Mouse (Mus musculus): ENCODE data around the gene 6030408B16Rik.
A peak's percentile ranks its signal among the peaks of the same experiment; 100 is the strongest.

Gene 6030408B16Rik

DNA sequence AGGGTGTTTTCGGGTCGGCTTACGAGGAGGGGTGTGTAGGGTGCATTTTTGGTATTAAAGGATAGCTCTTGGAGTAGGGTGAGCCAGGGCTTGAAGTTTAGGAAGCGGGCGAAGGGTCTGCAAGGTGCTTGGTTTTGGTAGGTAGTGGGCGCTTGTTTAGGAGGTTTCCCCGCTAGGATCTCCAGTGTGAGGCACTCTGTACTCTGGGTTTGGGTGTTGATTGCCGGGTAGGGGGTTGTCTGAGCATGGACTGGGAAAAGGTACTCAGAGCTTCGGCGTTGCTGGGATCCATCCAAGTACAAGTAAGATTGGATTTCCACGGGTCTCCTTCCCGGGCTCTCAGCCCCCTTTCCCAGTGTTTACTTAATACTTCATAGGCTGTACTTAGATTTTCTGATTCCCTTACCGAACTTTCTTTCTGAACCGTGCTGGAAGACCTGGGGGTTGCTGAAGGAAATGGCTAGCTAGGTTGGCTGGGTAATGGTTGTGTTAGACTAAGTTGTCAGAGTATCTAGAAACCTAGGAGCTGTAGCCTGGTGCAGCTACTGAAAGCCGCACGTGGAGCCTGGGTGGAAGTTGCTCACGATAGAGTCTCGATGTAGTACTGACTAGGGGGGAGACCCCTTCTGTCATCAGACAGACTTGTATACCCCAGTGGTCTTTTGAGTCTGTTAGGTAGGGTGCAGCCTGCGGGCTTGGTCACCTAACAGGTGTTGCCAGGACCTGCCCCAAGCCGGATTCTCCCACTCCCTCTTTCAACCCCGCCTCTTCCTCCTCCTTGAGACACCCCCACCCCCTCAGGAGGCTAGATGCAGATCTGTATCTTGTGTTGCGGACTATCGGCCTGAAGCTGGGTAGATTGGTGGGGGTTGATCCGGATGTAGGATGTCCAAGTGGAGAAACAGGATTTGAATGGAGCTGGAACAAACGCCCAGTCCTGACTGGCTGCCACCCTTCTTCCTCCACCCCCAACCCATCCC is 25.7 kb upstream of the 6030408B16Rik start:
- no peak for DNase-seq (ENCODE audit: low spot score in 2 of 2)

DNA sequence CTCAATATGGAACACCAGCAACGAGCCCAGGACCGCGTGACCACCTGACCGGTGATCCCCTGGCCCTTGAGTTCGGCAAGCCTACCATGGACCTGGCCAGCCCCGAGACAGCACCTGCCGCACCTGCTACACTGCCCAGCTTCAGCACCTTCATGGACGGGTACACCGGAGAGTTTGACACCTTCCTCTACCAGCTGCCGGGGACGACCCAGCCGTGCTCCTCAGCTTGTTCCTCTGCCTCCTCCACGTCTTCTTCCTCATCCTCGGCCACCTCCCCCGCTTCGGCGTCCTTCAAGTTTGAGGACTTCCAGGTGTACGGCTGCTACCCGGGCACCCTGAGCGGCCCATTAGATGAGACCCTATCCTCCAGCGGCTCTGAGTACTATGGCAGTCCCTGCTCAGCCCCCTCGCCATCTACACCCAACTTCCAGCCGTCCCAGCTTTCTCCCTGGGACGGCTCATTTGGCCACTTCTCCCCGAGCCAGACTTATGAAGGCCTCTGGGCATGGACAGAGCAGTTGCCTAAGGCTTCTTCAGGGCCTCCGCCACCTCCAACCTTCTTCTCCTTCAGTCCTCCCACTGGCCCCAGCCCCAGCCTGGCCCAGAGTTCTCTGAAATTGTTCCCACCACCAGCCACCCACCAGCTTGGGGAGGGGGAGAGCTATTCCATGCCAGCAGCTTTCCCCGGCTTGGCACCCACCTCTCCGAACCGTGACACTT is 22.8 kb upstream of the 6030408B16Rik start:
- no peak for DNase-seq (ENCODE audit: low spot score in 2 of 2)

DNA sequence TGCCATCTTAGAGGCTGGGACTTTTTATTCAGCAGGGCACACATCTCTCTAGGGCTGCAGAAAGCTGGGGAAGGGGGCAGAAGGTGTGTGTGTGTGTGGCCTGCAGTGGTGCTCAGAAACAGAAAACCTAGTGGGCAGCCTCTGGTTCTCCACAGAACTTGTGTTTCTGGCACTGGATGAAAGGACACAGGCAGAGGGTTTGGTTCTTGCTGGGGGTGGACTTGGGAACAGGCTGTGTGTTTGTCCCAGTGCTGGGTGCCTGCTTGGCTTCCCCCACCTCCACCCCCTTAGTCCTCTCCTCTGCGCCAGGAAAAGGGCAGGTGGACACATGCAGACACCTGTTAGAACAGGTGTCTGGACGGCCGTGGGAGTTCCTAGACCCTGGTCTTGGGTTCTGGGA is 21.9 kb upstream of the 6030408B16Rik start:
- no peak for DNase-seq (ENCODE audit: low spot score in 2 of 2)

DNA sequence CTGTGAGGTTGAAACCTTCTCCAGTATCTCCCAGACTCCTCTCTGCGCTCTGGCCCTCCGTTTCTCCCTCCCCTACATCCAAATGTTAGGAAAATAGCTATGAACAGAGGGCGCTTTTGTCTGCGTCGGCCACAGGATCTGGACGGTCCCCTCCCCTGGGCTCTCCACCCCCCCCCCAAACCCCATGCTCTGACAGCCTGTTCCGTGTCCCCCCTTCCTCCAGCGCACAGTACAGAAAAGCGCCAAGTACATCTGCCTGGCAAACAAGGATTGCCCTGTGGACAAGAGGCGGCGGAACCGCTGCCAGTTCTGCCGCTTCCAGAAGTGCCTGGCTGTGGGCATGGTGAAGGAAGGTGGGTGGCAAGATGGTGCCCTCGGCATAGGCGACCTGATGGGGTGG is 21.5 kb upstream of the 6030408B16Rik start:
- no peak for DNase-seq (ENCODE audit: low spot score in 2 of 2)

DNA sequence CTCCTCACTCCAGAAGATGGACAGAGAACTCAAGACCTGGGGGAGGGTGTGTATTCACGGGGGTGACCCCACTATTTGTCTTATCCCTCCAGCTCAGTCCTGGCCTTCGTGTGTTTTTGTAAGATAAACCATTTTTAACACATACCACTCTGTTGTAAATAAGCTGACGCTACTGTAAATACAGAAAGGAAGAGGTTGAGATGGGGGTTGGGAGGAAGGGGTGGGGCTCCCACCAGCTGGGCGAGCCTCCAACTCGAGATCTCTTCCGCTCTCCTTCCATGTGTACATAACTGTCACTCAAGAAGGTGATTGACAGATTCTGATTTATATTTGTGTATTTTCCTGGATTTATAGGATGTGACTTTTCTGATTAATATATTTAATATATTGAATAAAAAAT is 18.6 kb upstream of the 6030408B16Rik start:
- DNase-seq (ENCODE audit: low spot score in 2 of 2), result no peak

DNA sequence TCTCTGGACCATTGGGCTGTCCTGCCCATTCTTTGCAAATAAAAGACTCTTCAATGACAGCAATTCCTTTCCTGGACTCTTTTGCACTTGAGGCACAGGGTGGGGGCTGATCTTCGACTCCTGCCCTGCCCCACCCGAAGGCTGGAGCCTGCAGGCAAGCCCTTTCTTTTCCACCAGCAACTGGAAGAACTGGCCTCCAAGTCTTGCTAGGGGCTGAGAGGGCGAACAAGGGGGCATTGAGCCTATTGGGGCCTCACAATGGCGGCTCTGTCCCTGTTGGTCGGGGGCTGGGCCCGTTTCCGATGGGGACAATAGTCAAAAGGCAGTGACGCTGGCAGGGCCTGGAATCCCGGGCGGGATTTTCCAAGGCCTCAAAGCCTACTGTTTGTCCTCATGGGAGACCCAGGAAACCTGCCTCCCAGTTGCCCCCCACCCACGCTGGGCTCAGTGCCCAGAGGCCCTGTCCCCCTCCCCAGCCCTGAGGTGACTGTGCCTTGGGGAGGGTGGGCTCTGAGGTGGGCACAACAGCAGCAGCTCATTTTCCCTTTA is 15.6 kb upstream of the 6030408B16Rik start:
- no peak for DNase-seq (ENCODE audit: low spot score in 2 of 2)

DNA sequence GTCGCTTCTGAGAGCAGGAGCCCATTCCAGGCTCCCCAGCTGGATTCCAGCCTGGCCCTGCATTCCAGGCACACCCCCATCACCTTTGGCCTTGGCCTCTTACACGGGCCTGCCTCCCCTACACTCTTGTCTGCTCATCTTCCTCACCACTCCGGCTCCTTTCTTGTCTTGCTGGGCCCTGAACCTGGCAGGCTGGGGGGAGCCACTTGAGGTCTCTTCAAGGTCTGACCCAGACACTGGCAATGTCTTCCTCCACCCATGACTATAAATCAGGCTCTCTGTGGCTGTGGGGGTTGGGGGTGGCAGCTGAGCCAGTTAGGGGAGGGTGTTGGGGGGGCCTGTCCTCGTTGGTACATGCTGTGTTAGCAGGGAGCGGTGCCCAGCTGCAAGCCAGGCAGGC is 14.4 kb upstream of the 6030408B16Rik start:
- DNase-seq (ENCODE audit: low spot score in 2 of 2), result no peak

DNA sequence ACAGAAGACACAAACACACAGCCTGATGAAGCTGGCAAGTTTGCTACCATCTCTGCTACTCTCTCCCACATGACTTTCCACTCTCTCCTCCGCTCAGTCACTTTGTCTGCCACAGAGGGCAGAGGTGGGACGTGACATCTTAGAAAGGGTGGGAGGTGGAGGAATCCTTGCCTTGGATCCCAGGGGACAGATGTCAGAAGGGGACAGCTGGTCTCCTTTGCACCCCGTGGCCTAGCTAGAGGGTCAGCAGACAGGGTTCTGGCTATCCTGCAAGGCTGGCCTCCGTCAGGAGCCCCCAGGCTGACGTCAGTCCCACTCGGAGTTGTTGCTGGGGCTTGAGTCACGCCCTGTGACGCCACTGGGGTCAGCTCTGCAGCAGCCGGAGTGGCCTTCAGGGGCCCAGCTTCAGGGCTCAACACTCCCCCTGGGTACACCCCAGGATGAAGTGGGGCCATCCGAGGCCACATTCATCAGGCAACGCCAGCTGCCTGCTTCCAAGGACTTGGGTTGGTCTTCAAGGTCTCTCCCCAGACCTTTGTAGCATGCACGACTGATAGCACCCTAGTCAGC is 13.5 kb upstream of the 6030408B16Rik start:
- DNase-seq (ENCODE audit: low spot score in 2 of 2), result no peak

DNA sequence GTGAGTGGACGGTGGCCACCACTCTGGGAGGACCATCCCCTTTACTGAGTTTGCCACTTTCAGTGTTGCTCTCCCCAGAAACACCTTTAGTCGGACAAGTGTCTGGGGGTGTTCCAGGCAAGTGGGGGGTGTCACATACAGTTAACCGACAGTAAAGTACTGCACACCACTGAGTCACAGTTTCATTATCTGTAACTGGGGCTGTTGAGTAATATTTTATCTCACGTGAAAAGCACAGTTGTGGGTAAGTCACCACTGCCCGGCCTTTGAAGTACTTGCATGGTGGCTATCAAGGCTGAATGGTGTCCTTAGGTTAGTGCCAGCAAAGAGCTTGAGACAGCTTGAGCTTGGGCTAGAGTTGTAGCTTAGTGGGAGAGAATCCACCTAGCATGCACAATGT is 10.5 kb upstream of the 6030408B16Rik start:
- no peak for DNase-seq (ENCODE audit: low spot score in 2 of 2)

DNA sequence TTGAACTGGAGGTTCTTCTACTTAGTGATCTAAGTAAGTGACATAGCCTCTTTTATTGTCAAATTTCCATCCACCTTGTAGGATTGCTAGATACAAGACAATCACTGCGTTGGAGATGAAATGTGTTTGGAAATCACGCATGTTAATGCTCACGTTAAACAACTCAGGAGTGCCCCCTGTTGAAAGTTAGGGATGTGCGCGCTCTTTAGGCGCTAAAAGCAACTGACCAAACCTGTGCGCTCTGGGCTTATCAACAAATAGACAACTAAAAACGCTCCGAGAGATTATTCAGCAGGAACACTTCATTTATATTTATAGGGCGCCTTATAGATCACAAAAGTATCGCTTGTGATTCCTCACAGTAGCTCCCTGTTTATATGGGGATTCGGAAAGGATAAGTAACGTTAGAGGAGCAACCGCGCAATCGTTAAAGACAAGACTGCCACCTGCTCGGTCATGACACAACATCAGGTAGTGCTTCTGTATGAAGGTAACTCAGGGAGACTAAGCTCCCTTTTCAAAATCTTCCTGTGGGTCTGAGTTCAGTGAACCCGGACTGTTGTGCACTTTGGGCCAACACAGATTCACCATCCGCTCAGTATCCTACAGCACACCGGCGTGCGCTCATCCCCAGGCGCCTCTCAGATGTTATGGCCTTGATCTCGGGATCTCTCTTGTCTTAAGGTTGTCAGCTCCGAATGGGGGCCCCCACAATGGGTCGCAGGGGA is 9.7 kb upstream of the 6030408B16Rik start:
- peak; percentile 61 to 70 for DNase-seq (ENCODE audit: low spot score in 2 of 2)

DNA sequence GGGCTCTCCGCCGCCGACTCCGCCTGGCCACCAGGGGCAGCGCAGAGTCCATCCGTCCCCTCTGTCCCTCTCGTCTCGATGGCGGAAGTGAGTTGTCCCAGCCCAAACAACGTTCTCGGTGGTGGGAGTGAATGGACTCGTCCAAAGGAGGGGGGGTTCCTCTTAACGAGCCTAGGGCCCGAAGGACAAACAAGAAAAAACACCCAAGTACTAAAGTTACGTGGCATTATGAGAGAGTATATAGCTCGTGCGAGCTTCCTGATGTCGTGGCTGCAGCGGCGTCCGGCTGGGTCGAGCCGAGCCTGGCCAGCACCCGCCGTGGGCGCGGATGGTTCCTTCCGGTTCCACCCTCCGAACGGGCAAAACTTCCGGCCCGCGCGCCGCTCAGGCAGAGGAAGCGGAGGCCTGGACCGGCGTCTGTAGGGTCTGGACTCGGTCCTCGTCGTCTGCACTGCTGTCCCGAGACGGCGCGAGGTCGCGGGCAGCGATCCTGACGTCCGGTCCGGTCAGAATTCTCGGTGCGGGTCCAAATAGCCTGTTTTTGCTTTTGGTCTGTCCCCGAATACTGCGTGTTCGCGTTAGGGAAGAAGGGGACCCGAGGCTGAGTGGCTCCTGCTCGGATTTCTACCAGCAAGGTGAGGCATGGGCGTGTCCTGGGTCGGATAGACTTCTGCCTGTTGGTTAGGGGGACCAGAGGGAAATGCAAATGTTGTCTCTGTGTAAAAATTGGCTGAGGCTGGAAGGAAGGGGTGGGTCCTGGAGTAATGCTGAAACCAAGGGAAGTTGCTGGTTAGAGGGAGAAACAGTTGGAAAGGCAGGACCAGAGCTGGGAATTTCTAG is 8.9 kb upstream of the 6030408B16Rik start, which contains the start of gene Atg101:
Gene Atg101 (plus strand): TSS at position 362 of the 840 bp plus-strand sequence.
- DNase-seq (ENCODE audit: low spot score in 2 of 2), result peak; percentile 94 to 95

DNA sequence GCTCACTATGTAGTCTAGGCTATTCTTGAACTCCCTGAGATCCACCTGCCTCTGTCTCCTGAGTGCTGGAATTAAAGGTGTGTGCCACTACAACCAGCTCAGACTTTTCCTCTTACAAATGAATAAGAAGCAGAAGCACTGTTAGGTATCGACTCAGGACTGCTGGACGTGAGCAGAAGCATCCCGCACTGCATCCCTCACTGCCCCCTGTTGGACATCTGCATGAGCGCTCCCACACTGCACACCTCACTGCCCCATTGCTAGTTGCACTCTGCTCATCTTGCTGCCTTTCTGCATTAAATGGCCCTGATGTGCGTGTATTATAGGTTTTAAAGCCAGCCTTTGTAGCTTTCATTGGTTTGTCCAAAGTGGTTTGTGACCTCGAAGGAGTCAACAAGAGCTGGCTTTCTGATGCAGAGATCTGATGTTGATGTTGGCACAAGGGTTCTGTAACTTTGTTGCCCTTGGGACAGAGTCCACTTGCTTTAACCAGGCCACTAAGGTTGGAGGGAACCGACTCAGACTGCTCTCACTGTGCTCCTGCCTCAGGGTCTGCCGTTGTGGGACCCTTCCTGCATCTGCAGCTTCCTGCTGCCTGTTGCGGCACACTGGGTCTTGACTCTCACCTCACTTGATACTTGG is 6.8 kb upstream of the 6030408B16Rik start:
- DNase-seq (ENCODE audit: low spot score in 2 of 2), result peak; percentile 36 to 47

DNA sequence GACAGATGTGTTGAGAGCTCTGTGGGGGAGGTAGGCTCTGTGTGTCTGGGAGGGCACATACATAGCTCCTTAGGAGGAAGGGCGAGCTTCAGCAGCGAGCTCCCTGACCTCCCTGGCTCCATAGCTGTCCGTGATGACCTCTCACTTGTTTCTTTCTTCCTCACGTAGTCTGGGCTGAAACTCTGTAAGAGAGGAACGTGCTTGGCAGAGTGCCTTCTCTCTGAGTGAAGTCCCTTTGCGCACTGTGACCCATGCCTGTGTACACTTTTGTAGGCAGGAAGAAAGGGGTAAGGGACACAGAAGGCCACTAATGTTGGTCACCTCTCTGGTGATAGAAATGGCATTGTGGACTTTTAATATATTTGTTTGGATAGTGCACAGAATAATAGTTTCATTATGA is 5.7 kb upstream of the 6030408B16Rik start:
- DNase-seq (ENCODE audit: low spot score in 2 of 2), result no peak

DNA sequence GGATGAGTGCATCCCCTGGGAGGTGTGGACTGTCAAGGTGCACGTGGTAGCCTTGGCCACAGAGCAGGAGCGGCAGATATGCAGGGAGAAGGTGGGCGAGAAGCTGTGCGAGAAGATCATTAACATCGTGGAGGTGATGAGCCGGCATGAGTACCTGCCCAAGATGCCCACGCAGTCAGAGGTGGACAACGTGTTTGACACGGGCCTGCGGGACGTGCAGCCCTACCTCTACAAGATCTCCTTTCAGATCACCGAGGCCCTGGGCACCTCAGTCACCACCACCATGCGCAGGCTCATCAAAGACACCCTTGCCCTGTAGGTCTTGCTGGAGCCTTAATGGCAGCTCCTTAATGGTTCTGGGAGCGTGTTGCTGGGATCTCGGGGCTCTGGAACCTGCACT is 2.7 kb upstream of the 6030408B16Rik start:
- DNase-seq (ENCODE audit: low spot score in 2 of 2), result no peak

DNA sequence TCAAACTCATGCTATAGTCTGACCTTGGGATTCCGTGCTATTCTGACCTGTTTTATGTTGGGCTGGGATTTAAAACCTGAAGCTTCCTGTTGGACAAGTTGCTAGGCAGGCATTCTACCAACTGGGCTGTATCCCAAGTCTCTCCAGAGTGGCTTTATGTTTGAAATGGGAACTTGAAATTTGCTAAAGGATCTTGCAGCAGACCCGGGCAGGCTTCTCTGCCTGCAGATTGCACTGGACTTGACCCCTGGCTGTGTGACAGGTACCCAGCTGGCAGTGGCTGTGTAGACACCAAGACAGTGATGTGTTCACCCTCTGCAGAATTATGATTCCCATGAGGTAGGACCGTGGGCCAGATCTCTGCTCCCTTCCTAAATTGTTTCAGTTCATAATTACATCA is 1.0 kb upstream of the 6030408B16Rik start:
- no peak for DNase-seq (ENCODE audit: low spot score in 2 of 2)

DNA sequence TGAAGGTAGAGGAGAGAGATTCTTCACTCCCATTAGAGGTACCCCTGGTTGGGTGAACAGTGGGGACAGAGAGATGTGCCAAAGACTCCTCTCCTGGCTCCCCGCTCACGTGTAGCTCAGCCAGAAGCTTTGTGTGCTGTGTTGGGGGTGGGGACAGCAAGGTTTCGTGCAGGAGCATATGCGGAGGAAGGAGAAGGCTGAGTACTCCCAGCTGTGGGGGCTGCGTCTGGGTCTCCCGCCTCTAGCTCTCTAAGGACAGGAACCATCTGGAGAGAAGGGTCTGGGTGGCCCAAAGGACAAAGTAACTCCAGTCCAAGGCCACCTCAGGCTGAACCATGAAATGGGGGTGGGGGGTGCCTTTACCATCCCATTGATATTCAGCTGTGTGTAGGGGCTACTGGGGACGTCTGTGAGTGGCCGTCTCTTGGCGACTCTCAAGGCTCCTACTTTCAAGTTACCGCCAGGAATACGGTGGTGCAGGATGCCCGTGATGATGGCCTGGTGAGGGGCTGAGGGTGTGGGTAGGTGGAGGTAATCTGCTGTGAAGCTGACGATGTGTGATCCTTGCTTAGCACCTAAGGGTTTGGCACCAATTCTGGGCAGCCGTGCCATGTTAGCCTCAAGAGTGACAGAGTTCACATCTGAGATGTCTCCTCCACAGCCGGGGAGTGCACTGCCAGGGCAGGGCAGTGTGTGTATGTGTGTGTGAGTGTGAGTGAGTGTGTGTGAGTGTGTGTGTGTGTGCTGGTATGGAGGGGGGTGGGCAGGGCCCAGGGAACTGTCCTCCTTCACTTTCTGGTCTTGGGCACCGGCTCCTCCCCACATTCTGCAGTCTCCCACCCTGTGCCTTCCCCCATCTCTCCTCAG is 1.2 kb downstream of the 6030408B16Rik start:
- DNase-seq (ENCODE audit: low spot score in 2 of 2), result no peak

DNA sequence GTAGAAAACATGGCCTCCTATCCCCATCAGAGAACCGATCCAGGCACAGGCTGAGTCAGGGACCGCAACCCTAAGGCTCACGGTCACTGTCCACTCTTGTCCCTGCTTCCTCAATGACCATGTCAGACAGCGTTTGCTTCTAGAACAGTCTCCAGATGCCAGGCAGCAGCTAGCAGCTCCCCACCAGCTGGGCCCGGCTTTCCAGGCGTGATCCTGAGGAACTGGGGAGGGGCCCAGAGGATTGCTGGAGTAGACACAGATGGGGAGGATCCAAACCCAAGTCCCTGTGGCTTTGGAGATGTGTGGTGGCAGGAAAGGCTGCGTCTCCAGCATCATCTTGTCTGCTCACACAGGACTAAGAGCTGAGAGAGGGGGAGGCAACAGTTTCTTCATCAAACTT is 2.1 kb downstream of the 6030408B16Rik start:
- no peak for DNase-seq (ENCODE audit: low spot score in 2 of 2)

DNA sequence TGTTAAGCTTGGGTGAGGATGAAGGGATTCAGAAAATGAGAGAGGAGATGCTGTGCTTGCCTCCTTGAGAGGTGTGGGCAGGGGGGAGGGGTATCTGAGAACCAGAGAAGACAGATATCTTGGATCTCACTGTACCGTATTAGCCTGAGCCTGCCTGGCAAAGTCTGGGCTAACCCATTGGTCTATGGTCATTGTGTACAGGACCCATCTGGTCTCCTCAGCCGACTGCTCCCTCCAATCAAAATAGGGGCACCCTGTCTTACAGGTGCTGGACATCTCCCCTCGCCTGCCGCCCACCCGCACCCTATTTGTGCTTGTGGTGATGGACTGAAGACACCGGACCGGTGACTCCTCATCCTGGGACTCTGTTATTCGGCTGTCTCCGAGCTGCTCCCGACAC is 2.6 kb downstream of the 6030408B16Rik start:
- DNase-seq (ENCODE audit: low spot score in 2 of 2), result no peak

DNA sequence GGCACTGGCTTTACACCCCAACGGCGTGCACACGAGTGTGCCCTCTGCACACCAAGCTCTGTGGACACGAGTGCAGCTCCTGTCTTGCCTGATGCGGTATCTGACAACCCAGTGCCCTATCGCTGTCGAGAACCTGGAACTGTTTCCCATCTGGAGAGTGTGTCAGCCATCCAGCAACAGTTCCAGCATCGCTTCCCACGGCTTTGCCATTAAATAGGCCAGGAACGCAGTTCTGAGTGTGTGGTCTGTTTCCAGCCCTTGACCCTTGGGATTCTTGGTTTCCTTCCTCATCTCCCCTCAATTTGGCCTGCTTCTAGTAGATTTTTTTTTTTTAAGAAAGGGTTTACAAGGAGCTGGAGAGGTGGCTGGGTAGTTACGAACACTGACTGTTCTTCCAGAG is 3.1 kb downstream of the 6030408B16Rik start:
- DNase-seq (ENCODE audit: low spot score in 2 of 2), result no peak
